Mouse (Mus musculus) E14TG2a.4 (cell line): ENCODE measurements around the gene Gm49380.

Experiments
- CTCF ChIP-seq: conservative IDR thresholded peaks from 2 replicates; pipeline ENCODE4 v1.5.1; 2014; ENCODE audit warnings: low read length
- POU5F1 ChIP-seq: IDR thresholded peaks from 2 replicates; pipeline ENCODE4 v1.6.1; 2014; ENCODE audit warnings: low read length, borderline replicate concordance

- no peak for TF ChIP-seq CTCF
- no peak for TF ChIP-seq POU5F1
Observed at GRCm38 (mm10) chr9:44078136-44078797, 35.0 kb downstream of the Gm49380 start.
